Mouse (Mus musculus) kidney, postnatal 25 days (tissue): Measurements from ENCODE around the gene Hhat.

ENCODE experiments used
- DNase-seq, 2 experiments: peaks; one replicate each; pipeline ENCODE4 v3.0.0; 2021; ENCODE audit warnings: mixed read lengths in 2 of 2

The Hhat gene

DNA sequence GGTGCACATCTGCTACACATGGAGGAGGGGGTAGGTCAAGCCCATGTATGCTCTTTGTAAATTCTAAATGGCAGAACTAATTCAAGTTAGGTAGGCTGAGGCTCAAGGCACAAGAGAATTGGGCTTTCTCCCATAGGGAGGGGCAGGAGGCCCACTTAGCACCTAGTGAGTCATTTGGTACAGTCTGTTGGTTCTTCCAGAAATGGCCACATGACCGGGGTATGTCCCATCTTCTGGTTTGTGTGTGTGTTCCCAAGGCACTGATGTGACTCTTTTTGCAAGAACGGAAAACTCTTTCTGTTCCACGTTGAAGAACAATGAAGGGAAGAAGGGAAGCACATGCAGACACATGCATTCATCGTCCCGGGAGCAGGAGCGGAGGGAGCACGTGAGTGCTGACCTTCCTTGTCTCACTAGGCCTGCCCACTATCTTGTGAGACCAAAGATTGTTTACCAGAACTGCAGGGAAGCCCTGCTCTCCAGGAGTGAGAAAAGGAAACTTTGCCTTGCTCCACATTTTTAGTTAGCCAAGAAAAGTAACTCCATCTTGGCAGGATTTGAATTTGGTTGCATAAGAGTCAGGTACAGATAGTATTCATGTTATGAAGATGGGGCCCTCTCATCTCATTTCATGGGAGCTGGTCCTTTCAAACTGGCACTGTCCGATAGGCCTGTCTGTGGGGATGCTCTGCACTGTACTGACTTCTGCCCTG is 290.8 kb downstream of the Hhat start:
- DNase-seq = no peak

GRCm38 (mm10) chr1:192478176-192478575 is 292.8 kb downstream of the Hhat start:
- peak in 1 of 2 experiments; percentile 18 for DNase-seq

- peak in 1 of 2 experiments; percentile 31 for DNase-seq
Observed at GRCm38 (mm10) chr1:192477556-192477955, 293.5 kb downstream of the Hhat start.

DNA sequence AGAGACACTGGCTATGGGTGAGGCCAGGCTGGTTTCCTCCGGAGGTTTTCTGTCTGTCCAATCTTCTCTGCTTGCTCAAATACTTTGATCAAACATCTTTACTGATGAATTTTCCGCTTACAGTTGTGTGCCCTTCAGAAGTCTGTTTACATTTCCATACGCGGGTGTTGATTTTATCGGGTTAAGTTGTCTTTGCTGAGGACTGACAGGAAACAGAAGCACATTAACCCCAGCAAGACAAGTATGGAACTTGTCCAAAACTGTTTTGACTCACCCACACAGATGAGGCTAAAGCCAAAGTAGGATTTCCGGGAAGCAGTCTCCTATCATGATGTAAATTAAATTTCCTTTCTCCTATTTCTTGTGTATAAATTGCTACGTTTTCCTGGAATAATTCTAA is 294.3 kb downstream of the Hhat start:
- DNase-seq = no peak

DNA sequence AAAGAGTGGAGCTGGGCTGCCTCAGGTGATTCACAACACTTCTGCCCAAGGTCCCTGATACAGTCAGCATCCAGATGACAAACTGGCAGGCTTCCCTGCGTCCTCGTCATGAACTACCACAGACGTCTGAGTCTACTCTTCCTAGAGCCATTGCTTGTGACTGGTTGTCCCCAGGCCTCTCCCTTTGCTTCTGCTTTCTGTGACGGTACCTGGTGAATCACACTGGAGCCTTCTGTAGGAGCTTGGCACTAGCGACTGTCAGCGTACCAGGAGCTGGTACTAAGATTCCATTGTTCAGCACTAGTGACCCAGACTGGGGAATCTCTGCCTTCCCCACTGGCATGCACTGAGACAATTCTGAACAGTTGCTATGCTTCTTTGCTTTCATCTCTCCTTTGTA is 297.9 kb downstream of the Hhat start:
- DNase-seq = no peak

DNA sequence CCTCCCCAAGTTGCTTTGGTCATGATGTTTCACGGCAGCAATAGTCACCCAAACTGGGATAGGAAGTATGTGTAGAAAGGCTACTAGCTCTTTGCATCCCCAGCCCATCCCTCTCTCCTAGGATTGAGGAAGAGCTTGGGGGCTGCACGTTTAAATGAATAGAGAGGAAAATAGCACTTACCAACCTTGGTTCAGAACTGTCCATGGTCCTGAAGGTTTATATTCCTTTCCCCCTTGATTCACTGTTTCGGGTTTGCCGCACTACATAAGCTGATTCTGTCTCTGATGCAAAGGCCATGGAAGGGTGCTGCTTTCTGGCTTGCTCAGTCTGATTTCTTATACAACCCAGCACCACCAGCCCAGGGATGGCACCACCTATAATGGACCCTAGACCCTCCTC is 298.7 kb downstream of the Hhat start:
- DNase-seq = no peak

DNA sequence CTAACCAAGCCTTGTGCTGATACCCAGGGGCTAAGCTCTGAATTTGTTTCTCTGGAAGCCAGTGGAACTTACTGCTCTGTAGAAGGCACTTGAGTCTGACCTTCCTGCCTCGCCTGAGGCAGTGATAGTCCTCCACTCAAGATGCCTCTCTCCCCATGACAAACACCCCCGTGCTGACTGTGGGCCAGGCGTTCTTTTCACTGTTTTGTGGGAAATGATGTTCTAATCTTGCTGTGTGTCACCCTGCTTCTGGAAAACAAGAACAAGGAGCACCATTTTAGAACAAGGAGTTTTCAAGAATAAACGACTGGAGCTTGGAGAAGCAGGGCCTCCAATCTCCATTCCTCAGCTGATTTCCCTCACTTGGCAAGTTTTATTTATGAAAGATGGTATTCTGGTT is 307.3 kb downstream of the Hhat start:
- no peak for DNase-seq

- peak in 1 of 2 experiments; percentile 56 for DNase-seq
Observed at GRCm38 (mm10) chr1:192457526-192458206, 313.4 kb downstream of the Hhat start.

DNA sequence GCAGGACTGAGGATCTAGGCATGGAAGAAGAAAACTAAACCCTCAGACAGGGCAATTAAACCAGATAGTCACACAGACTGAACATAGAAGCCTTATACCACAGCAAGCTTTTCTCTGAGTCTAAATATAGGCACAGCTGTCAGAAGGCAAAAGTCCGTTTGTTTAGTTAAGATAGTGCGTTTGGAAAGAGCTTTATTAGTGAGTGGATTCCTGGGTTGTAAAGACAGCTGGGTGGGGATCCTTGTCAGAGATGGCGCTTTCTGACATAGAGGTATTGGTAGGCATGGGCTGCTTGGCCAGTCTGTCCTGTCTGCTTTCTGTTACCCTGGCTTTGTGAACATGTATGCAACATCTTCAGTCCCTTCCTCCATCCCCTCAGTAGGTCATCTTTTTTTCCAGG is 314.0 kb downstream of the Hhat start:
- no peak for DNase-seq

DNA sequence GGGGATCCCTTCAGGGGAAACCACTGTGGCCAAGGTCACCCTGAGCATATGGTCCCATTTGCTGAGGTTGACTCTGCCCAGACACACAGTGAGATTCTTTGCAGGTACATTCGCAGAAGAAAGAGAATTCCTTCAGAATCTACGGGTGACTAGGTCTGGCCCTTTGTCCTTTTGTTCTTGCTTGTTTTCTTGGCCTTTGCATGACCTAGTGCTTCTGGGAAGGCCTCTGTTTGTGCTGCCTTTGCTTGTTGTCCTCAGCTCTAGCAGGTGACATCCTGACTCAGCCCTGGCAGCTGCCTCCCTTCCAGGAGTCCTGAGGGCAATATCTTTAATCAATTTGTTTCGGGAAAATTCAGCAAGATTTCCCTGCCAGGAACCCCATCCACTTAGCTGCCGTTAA is 316.0 kb downstream of the Hhat start:
- no peak for DNase-seq

- no peak for DNase-seq
Observed at GRCm38 (mm10) chr1:192454501-192454900, 316.5 kb downstream of the Hhat start.

- no peak for DNase-seq
Observed at GRCm38 (mm10) chr1:192451722-192452121, 319.3 kb downstream of the Hhat start.

DNA sequence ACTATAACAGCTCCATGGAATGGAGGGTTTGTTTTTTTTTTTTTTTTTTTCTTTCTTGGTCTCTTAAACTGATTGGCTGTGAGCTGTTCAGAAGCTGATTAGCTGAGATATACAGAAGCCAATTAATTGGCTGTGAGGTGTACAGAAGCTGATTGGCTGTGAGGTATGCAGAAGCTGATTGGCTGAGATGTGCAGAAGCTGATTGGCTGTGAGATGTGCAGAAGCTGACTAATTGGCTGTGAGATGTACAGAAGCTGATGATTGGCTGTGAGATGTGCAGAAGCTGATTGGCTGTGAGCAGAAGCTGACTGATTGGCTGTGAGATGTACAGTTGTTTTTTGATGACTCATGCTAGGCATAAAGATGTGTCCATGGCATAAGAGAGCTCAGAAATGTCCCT is 320.6 kb downstream of the Hhat start:
- DNase-seq = no peak

- peak in 1 of 2 experiments; percentile 20 for DNase-seq
Observed at GRCm38 (mm10) chr1:192449572-192450351, 321.3 kb downstream of the Hhat start.

- peak in 1 of 2 experiments; percentile 49 for DNase-seq
Observed at GRCm38 (mm10) chr1:192448512-192448911, 322.5 kb downstream of the Hhat start.

- DNase-seq = no peak
Observed at GRCm38 (mm10) chr1:192447666-192448065, 323.4 kb downstream of the Hhat start.
